Mouse (Mus musculus) liver, embryonic 13.5 days (tissue): ENCODE measurements around the gene Tenm4. TPM values are rescaled to one million over a fixed set of nuclear protein-coding genes. Genes with fewer than 3 reads are reported as not detected.

Source experiments
- ATAC-seq: fragments of 200-750 bp; cut with Nextera tagmentation; 2 replicates; pipeline ENCODE4 v1.8.0; 2017; ENCODE audit warnings: low read depth, mild to moderate bottlenecking, moderate number of reproducible peaks, moderate library complexity
- DNase-seq: peaks from one replicate; pipeline ENCODE4 v3.0.0; 2022
- H3K27ac ChIP-seq: fragments of 300-500 bp; sonication (generic); 2 replicates; pipeline ENCODE4 v1.5.1; 2015; ENCODE audit warnings: moderate library complexity, mild to moderate bottlenecking, inconsistent platforms
- H3K27me3 ChIP-seq: fragments of 300-500 bp; sonication (generic); 2 replicates; pipeline ENCODE4 v1.6.1; 2015; ENCODE audit warnings: mild to moderate bottlenecking, inconsistent platforms
- H3K36me3 ChIP-seq: fragments of 300-500 bp; sonication (generic); 2 replicates; pipeline ENCODE4 v1.6.1; 2015; ENCODE audit warnings: mild to moderate bottlenecking, inconsistent platforms
- H3K4me1 ChIP-seq: fragments of 300-500 bp; sonication (generic); replicated peaks from 2 replicates; pipeline ENCODE4 v1.6.1; 2015; ENCODE audit warnings: inconsistent platforms
- H3K4me2 ChIP-seq: fragments of 300-500 bp; sonication (generic); 2 replicates; pipeline ENCODE4 v1.6.1; 2015; ENCODE audit warnings: inconsistent platforms, mild to moderate bottlenecking, moderate library complexity
- H3K4me3 ChIP-seq: fragments of 300-500 bp; sonication (generic); replicated peaks from 2 replicates; pipeline ENCODE4 v1.5.1; 2015; ENCODE audit warnings: mild to moderate bottlenecking, inconsistent platforms
- H3K9ac ChIP-seq: fragments of 300-500 bp; sonication (generic); 2 replicates; pipeline ENCODE4 v1.6.1; 2015; ENCODE audit warnings: mild to moderate bottlenecking, inconsistent platforms
- H3K9me3 ChIP-seq: fragments of 300-500 bp; sonication (generic); replicated peaks from 2 replicates; pipeline ENCODE4 v1.6.1; 2016; ENCODE audit warnings: inconsistent platforms
- WGBS: fragments of 180-500 bp; shearing (Covaris S2); methylation state at CpG from one replicate; pipeline ENCODE4 v1.1.7; 2015; ENCODE audit not compliant: insufficient replicate concordance; 5-methylcytosine and 5-hydroxymethylcytosine counted together
- polyA plus RNA-seq: library from polyadenylated mRNA; unstranded; fragments of >200 nt; fragmentation: Nextera tagmentation; extraction: Ambion mirVana; gene quantifications from 2 replicates; pipeline ENCODE4 v1.2.1, GENCODE M21; 2015

Tenm4 gene
- polyA plus RNA-seq, 1 experiment from 2014 or later, result 0.47 TPM

DNA sequence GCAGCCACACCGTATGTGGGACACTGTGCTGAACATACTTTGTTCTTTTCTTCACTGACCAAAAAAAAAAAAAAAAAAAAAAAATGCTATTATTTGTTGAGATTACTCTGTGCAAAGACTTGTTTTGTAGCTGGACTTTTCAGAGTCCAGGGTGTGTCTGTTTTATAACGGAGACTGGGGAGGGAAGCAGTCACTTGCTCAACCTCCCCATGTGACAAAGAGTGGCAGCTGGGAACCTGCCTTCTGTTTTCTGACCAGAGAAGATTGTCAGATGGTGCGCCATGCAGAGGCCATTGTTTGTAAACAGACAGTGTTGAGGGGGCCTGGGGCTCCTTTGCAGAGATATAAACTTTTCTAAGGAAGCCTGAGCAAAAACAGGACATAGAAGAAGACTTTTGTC lies 17.0 kb upstream of the Tenm4 start:
- ATAC-seq (no peak), DNase-seq (no peak)
- Histone ChIP-seq H3K9ac (no peak overlapping the region), H3K4me1 (no peaks in the 10 kb centered on the region), H3K9me3 (no peaks in the 10 kb centered on the region), H3K36me3 (no peaks in the 10 kb centered on the region), H3K27ac (no peak overlapping the region), H3K27me3 (no peaks in the 10 kb centered on the region), H3K4me2 (no peak overlapping the region), H3K4me3 (no peak overlapping the region)
- WGBS, result 55% methylated on average over 3 of the region's 3 CpGs

- Histone ChIP-seq H3K27ac (no peak overlapping the region), H3K36me3 (no peaks in the 10 kb centered on the region), H3K4me1 (no peaks in the 10 kb centered on the region), H3K27me3 (no peaks in the 10 kb centered on the region), H3K9me3 (no peaks in the 10 kb centered on the region), H3K9ac (no peak overlapping the region), H3K4me3 (no peak overlapping the region), H3K4me2 (no peak overlapping the region)
- no peak for ATAC-seq
- WGBS, result 65% methylated on average over 7 of the region's 7 CpGs
- DNase-seq, result no peak
These were observed 14.4 kb upstream of the Tenm4 start for GRCm38 (mm10) chr7:96156481-96157255.

GRCm38 (mm10) chr7:96164141-96164540 lies 6.9 kb upstream of the Tenm4 start:
- ATAC-seq, result no peak
- Histone ChIP-seq H3K27ac (no peak overlapping the region), H3K27me3 (no peaks in the 10 kb centered on the region), H3K9me3 (no peaks in the 10 kb centered on the region), H3K4me3 (no peak overlapping the region), H3K4me1 (no peaks in the 10 kb centered on the region), H3K4me2 (no peak overlapping the region), H3K36me3 (no peaks in the 10 kb centered on the region), H3K9ac (no peak overlapping the region)
- no peak for DNase-seq

GRCm38 (mm10) chr7:96168921-96169320 lies 2.1 kb upstream of the Tenm4 start:
- H3K4me1 ChIP-seq, result no peaks in the 10 kb centered on the region
- DNase-seq (no peak), ATAC-seq (no peak)
- H3K27me3 ChIP-seq, result no peaks in the 10 kb centered on the region
- WGBS, result 45% methylated on average over 3 of the region's 3 CpGs
- H3K4me3 ChIP-seq, result no peak overlapping the region
- H3K9ac ChIP-seq, result no peak overlapping the region
- no peaks in the 10 kb centered on the region for H3K9me3 ChIP-seq
- H3K4me2 ChIP-seq, result no peak overlapping the region
- H3K27ac ChIP-seq, result no peak overlapping the region
- no peaks in the 10 kb centered on the region for H3K36me3 ChIP-seq

- no peaks in the 10 kb centered on the region for H3K36me3 ChIP-seq
- H3K4me1 ChIP-seq, result no peaks in the 10 kb centered on the region
- no peak overlapping the region for H3K27ac ChIP-seq
- no peak overlapping the region for H3K9ac ChIP-seq
- no peaks in the 10 kb centered on the region for H3K9me3 ChIP-seq
- H3K4me3 ChIP-seq, result no peak overlapping the region
- H3K4me2 ChIP-seq, result no peak overlapping the region
- DNase-seq (no peak), ATAC-seq (no peak)
- 22% methylated on average over 11 of the region's 11 CpGs for WGBS
- H3K27me3 ChIP-seq, result no peaks in the 10 kb centered on the region
These were observed 834 bp downstream of the Tenm4 start for GRCm38 (mm10) chr7:96171596-96172563.

DNA sequence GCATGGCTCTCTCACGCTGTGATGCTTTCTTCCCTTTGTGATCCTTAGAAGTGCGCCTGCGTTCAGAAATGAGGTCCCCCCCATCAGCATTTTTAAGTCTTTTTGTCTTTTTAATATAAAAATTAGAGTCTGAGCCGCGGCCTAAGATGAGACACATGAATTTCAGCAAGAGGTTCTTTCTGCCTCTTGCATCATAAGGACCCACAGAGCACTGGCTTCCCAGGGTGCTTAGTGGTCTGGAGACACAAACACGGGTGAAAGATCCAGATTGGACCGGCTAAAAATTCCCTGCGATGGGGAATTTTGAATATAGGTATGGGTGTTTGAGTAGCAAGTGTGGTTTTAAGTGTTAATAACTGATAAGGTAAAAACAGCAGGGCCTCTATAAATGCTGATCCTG lies 5.7 kb downstream of the Tenm4 start:
- no peak for ATAC-seq
- no peaks in the 10 kb centered on the region for H3K4me1 ChIP-seq
- no peak overlapping the region for H3K4me3 ChIP-seq
- no peak overlapping the region for H3K4me2 ChIP-seq
- no peaks in the 10 kb centered on the region for H3K9me3 ChIP-seq
- H3K9ac ChIP-seq, result no peak overlapping the region
- no peaks in the 10 kb centered on the region for H3K36me3 ChIP-seq
- no peak overlapping the region for H3K27ac ChIP-seq
- no peak for DNase-seq
- WGBS, result 64% methylated on average over 8 of the region's 8 CpGs
- H3K27me3 ChIP-seq, result no peaks in the 10 kb centered on the region

DNA sequence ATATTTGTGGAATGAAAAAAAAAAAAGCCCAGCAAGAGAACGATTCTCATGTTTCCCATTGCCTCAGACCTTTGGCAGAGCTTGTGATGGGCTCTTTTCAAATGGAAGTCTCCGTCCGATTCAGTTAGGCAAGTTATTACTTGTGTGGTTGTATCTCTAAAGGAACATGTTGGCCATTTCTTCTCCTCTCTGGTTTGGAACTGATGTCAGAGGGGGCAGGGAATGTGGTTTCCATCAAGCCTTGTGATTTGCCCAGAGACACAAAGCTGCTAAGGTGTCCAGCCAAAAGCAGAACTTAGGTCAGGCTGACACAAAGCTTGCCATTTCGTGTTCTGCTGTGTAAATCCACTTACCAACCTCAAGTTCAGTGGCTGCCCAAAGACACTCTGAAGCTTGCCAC lies 10.7 kb downstream of the Tenm4 start:
- no peaks in the 10 kb centered on the region for H3K27me3 ChIP-seq
- H3K36me3 ChIP-seq, result no peaks in the 10 kb centered on the region
- H3K4me1 ChIP-seq, result no peaks in the 10 kb centered on the region
- no peak overlapping the region for H3K4me2 ChIP-seq
- no peak for DNase-seq
- 50% methylated on average over 4 of the region's 4 CpGs for WGBS
- no peak overlapping the region for H3K9ac ChIP-seq
- no peak overlapping the region for H3K27ac ChIP-seq
- H3K9me3 ChIP-seq, result no peaks in the 10 kb centered on the region
- ATAC-seq, result no peak
- no peak overlapping the region for H3K4me3 ChIP-seq

GRCm38 (mm10) chr7:96183195-96183594 lies 12.1 kb downstream of the Tenm4 start:
- ATAC-seq (no peak), DNase-seq (no peak)
- Histone ChIP-seq H3K27me3 (no peaks in the 10 kb centered on the region), H3K36me3 (no peaks in the 10 kb centered on the region), H3K4me3 (no peak overlapping the region), H3K9ac (no peak overlapping the region), H3K27ac (no peak overlapping the region), H3K4me2 (no peak overlapping the region), H3K4me1 (no peaks in the 10 kb centered on the region), H3K9me3 (no peaks in the 10 kb centered on the region)
- 66% methylated on average over 1 of the region's 1 CpGs for WGBS

- WGBS, result 74% methylated on average over 9 of the region's 9 CpGs
- Histone ChIP-seq H3K36me3 (no peaks in the 10 kb centered on the region), H3K27me3 (no peaks in the 10 kb centered on the region), H3K4me3 (no peak overlapping the region), H3K4me2 (no peak overlapping the region), H3K27ac (no peak overlapping the region), H3K9ac (no peak overlapping the region), H3K9me3 (no peaks in the 10 kb centered on the region), H3K4me1 (no peaks in the 10 kb centered on the region)
- DNase-seq (no peak), ATAC-seq (no peak)
These were observed 14.4 kb downstream of the Tenm4 start for GRCm38 (mm10) chr7:96185411-96185810.

DNA sequence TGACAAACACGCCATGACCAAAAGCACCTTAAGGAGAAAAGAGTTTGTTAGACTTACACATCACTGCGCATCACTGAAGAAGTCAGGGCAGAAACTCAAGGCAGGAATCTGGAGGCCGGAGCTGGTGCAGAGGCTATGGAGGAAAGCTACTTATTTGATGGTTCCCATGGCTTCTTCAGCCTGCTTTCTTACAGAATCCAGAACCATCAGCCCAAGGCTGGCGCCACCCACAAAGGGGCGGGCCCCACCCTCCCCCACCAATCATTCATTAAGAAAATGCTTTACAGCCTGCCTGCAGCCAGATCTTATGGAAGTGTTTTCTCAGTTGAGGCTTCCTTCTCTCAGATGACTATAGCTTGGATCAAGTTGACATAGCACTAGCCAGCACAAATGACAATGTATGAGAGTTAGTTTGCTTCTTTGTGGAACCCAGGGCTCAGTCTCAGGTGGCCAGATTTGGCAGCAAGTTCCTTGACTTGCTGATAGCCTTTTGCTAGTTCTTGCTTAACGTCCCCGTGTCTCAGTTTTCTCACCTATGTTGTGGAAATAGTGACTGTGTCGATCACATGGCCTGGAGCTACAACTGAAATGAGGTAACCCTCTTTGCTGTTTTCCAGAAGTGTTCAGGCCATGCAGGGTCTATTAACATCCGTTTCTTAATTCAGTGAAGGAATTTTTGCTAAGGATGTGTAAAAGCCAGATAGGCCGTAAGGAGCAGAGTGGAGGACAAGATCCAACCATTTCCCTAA lies 32.9 kb downstream of the Tenm4 start:
- H3K9ac ChIP-seq, result no peak overlapping the region
- DNase-seq (no peak), ATAC-seq (no peak)
- WGBS, result 54% methylated on average over 10 of the region's 10 CpGs
- H3K9me3 ChIP-seq, result no peaks in the 10 kb centered on the region
- H3K27ac ChIP-seq, result no peak overlapping the region
- H3K4me2 ChIP-seq, result no peak overlapping the region
- peaks cover 18% of the 10 kb centered on the region for H3K27me3 ChIP-seq
- no peaks in the 10 kb centered on the region for H3K4me1 ChIP-seq
- H3K36me3 ChIP-seq, result no peaks in the 10 kb centered on the region
- H3K4me3 ChIP-seq, result no peak overlapping the region

DNA sequence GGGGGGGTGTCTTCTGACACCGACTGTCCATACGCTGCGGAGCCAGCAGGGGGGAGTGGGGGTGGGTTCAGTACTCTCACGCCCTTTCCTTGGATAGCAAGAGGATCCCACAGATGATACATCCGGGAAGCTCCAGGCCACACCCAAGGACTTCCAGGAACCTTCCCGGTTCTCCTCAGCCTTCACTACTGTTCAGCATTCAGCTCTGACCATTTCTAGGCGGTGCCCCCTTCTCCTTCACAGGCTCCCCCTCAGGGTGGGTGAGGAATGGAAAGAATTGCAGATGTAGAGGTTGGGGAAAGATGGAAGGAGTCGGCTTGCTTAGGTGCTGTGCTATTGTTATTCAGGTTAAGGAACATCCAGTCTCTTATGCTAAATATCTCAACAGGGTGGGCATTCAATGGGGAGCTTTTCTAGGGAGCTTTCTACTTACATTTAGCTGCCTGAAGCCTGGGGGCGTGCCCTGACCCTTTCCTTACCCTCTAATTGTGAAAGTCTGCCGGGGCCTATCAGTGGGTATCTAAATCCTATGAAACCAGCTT lies 33.8 kb downstream of the Tenm4 start:
- H3K36me3 ChIP-seq, result no peaks in the 10 kb centered on the region
- ATAC-seq (no peak), DNase-seq (no peak)
- 25% methylated on average over 10 of the region's 10 CpGs for WGBS
- no peaks in the 10 kb centered on the region for H3K4me1 ChIP-seq
- H3K9me3 ChIP-seq, result no peaks in the 10 kb centered on the region
- H3K27me3 ChIP-seq, result peaks cover 27% of the 10 kb centered on the region
- H3K9ac ChIP-seq, result no peak overlapping the region
- no peak overlapping the region for H3K4me3 ChIP-seq
- H3K27ac ChIP-seq, result no peak overlapping the region
- H3K4me2 ChIP-seq, result no peak overlapping the region
